Mouse (Mus musculus) kidney, embryonic 14.5 days (tissue): ENCODE measurements around the gene Vav2. TPM values are rescaled to one million over a fixed set of nuclear protein-coding genes. Genes with fewer than 3 reads are reported as not detected.

Experiments used
- ATAC-seq: fragments of 200-750 bp; cut with Nextera tagmentation; 2 replicates; pipeline ENCODE4 v1.8.0; 2017; ENCODE audit warnings: moderate number of reproducible peaks, mild to moderate bottlenecking, moderate TSS enrichment, moderate library complexity; ENCODE audit not compliant: low FRiP score, low TSS enrichment
- H3K27ac ChIP-seq: fragments of 300-500 bp; sonication (generic); 2 replicates; pipeline ENCODE4 v1.5.1; 2014; ENCODE audit warnings: low read depth, mild to moderate bottlenecking, low read length, moderate library complexity, mixed read lengths
- H3K27me3 ChIP-seq: fragments of 300-500 bp; sonication (generic); 2 replicates; pipeline ENCODE4 v1.6.1; 2014; ENCODE audit warnings: mild to moderate bottlenecking, low read length; ENCODE audit not compliant: control insufficient read depth, insufficient read depth
- H3K36me3 ChIP-seq: fragments of 300-500 bp; sonication (generic); 2 replicates; pipeline ENCODE4 v1.6.1; 2014; ENCODE audit warnings: low read length, mixed read lengths; ENCODE audit not compliant: control insufficient read depth, insufficient read depth
- H3K4me1 ChIP-seq: fragments of 300-500 bp; sonication (generic); 2 replicates; pipeline ENCODE4 v1.6.1; 2014; ENCODE audit warnings: low read length, mixed read lengths; ENCODE audit not compliant: control insufficient read depth, insufficient read depth
- H3K4me2 ChIP-seq: fragments of 300-500 bp; sonication (generic); replicated peaks from 2 replicates; pipeline ENCODE4 v1.6.1; 2014; ENCODE audit warnings: low read depth, mild to moderate bottlenecking, low read length
- H3K4me3 ChIP-seq: fragments of 300-500 bp; sonication (generic); 2 replicates; pipeline ENCODE4 v1.5.1; 2014; ENCODE audit warnings: mild to moderate bottlenecking, low read length
- H3K9ac ChIP-seq: fragments of 300-500 bp; sonication (generic); 2 replicates; pipeline ENCODE4 v1.6.1; 2014; ENCODE audit warnings: low read depth, mild to moderate bottlenecking, low read length, moderate library complexity
- H3K9me3 ChIP-seq: fragments of 300-500 bp; sonication (generic); 2 replicates; pipeline ENCODE4 v1.6.1; 2016; ENCODE audit warnings: low read length; ENCODE audit not compliant: control insufficient read depth
- WGBS: fragments of 180-500 bp; shearing (Covaris S2); extraction: QIAGEN DNeasy Blood & Tissue Kit; methylation state at CpG from one replicate; pipeline ENCODE4 v1.1.7; 2014; 5-methylcytosine and 5-hydroxymethylcytosine counted together
- polyA plus RNA-seq: library from polyadenylated mRNA; unstranded; fragments of >200 nt; fragmentation: Nextera tagmentation; extraction: Ambion mirVana; gene quantifications from 2 replicates; pipeline ENCODE4 v1.2.1, GENCODE M21; 2014

Vav2 gene
- polyA plus RNA-seq, 1 experiment from 2014 or later: 8.2 TPM

DNA sequence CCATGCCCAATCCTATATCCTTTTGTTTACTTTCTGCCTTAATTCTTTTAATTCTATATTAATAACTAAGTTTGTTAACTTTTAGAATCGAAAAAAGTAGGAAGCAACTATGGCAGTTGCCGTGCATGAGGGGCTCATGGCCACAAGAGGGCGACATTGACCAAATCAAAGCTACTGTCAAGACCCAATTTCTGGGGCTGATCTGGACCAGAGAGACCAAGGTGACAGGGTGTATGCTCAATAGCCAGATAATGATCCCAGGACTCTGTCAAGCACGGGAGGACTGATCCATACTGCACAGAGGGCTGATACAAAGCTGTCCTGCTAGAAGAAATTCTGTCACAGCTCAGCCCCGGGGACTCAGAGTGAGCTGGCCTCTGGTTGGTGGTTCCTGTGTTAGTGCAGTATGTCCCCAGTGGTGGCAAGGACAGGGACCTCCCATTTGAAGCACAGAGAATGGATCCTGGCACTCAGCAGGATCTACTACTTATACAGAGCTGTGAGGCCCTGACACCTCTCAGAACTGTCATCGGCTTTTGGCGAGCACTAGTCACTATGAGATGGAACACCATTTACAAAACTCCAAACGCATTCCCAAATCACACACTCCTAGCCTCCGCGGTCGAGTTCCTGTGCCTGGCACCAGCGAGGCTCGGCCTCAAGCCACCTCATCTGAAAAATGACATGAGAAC lies 145.8 kb downstream of the Vav2 start:
- Histone ChIP-seq H3K4me3 (no peak overlapping the region), H3K36me3 (peaks cover 17% of the 10 kb centered on the region; the same call in 1 of the 2 replicates), H3K4me1 (no peaks in the 10 kb centered on the region), H3K9ac (no peak overlapping the region), H3K27me3 (no peaks in the 10 kb centered on the region), H3K9me3 (no peaks in the 10 kb centered on the region), H3K4me2 (no peak overlapping the region), H3K27ac (no peak overlapping the region)
- no peak; the same call in 1 of the 2 replicates for ATAC-seq
- 67% methylated on average over 13 of the region's 13 CpGs for WGBS

GRCm38 (mm10) chr2:27278859-27279258 lies 148.0 kb downstream of the Vav2 start:
- H3K4me1 ChIP-seq: no peaks in the 10 kb centered on the region
- no peak overlapping the region for H3K4me2 ChIP-seq
- no peak overlapping the region for H3K9ac ChIP-seq
- no peaks in the 10 kb centered on the region for H3K9me3 ChIP-seq
- WGBS: 91% methylated on average over 7 of the region's 7 CpGs
- H3K36me3 ChIP-seq: peaks cover 26% of the 10 kb centered on the region
- no peaks in the 10 kb centered on the region for H3K27me3 ChIP-seq
- no peak overlapping the region for H3K27ac ChIP-seq
- no peak overlapping the region for H3K4me3 ChIP-seq
- ATAC-seq: no peak

- Histone ChIP-seq H3K9ac (peak overlapping the region; percentile 12; the same call in 1 of the 2 replicates), H3K27ac (no peak overlapping the region), H3K27me3 (no peaks in the 10 kb centered on the region), H3K4me1 (no peaks in the 10 kb centered on the region), H3K4me2 (no peak overlapping the region), H3K9me3 (no peaks in the 10 kb centered on the region), H3K36me3 (peaks cover 71% of the 10 kb centered on the region; the same call in 1 of the 2 replicates), H3K4me3 (no peak overlapping the region)
- ATAC-seq: no peak
- 78% methylated on average over 2 of the region's 2 CpGs for WGBS
Observed at GRCm38 (mm10) chr2:27268325-27268724, 158.5 kb downstream of the Vav2 start.

DNA sequence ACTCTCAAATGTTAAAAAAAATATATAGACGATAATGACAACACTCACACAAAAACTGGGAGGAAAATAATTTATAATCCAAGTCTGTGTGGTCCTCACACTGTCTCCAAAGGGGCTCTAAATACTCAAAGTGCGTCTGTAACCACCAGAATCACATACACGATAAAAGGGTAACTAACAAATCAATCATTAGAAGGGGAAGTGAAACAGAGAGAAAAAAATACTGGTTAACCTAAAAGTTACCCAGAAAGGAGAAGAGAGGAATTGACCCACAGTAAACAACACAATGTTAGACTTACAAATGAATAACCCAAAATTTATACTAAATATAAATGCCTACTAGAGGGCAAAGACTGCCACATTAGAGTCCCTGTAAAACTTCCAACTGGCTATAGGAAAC lies 161.0 kb downstream of the Vav2 start:
- H3K36me3 ChIP-seq: peaks cover 62% of the 10 kb centered on the region; the same call in 1 of the 2 replicates
- no peak overlapping the region for H3K4me3 ChIP-seq
- H3K9ac ChIP-seq: no peak overlapping the region
- H3K4me1 ChIP-seq: no peaks in the 10 kb centered on the region
- no peak overlapping the region for H3K4me2 ChIP-seq
- no peaks in the 10 kb centered on the region for H3K27me3 ChIP-seq
- no peaks in the 10 kb centered on the region for H3K9me3 ChIP-seq
- no peak for ATAC-seq
- WGBS: 64% methylated on average over 3 of the region's 3 CpGs
- H3K27ac ChIP-seq: no peak overlapping the region

DNA sequence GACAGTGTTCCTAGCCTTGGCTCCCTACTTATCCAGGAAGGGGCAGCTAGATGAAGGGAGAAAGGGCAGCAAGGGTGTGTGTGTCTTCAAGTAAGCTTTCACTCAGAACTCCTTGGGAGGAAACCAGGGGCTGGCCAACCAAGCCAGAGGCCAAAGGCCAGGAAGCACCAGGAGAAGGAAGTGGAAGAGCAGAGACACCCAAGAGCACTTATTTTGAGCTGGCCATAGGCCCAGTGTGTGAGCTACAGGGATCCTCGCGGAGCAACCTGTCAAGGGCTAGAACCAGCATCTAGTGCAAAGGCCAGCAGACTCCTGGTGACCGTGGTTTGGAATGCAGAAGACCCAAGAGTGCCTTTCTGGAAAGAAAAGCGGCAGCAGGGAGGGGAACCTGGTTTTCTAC lies 163.8 kb downstream of the Vav2 start:
- Histone ChIP-seq H3K4me1 (no peaks in the 10 kb centered on the region), H3K9ac (no peak overlapping the region), H3K4me2 (no peak overlapping the region), H3K36me3 (peaks cover 42% of the 10 kb centered on the region; the same call in 1 of the 2 replicates), H3K9me3 (no peaks in the 10 kb centered on the region; the same call in 1 of the 2 replicates), H3K4me3 (no peak overlapping the region), H3K27ac (no peak overlapping the region), H3K27me3 (no peaks in the 10 kb centered on the region)
- 83% methylated on average over 4 of the region's 4 CpGs for WGBS
- no peak for ATAC-seq

GRCm38 (mm10) chr2:27251434-27251833 lies 175.4 kb downstream of the Vav2 start:
- no peak for ATAC-seq
- H3K27me3 ChIP-seq: no peaks in the 10 kb centered on the region
- H3K9me3 ChIP-seq: no peaks in the 10 kb centered on the region
- H3K4me2 ChIP-seq: no peak overlapping the region
- no peak overlapping the region for H3K27ac ChIP-seq
- no peak overlapping the region for H3K9ac ChIP-seq
- H3K36me3 ChIP-seq: no peaks in the 10 kb centered on the region
- peaks cover 13% of the 10 kb centered on the region for H3K4me1 ChIP-seq
- no peak overlapping the region for H3K4me3 ChIP-seq

DNA sequence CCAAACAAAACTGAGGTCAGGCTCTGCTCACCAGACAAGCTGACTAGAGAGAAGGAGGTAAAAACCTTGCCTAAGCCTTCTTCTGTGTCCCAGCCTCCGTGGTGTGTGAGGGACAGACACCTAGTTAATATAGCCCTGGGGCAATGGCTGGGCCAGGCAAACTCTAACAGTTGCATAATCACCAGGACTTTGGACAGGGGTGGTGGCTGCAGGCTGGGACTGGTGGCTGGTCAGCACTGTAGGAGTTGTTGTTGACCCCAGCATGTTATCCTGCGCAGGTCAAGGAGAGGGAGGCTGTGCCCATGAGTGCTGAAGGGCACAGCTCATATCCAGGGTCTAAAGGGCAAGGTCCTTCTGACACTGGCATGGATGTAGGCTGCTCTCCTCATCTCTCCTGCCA lies 178.6 kb downstream of the Vav2 start, which contains the start of gene Sardh:
Sardh (minus strand) TSS at position 127 of the 400 bp plus-strand sequence.
- H3K4me2 ChIP-seq: peak within 1 kb of the TSS; percentile 41
- WGBS: 86% methylated on average over 2 of the region's 2 CpGs
- H3K27me3 ChIP-seq: no peaks in the 10 kb centered on the region
- H3K36me3 ChIP-seq: no peaks in the 10 kb centered on the region; the same call in 1 of the 2 replicates
- H3K27ac ChIP-seq: peak within 1 kb of the TSS; percentile 80
- no peaks in the 10 kb centered on the region for H3K9me3 ChIP-seq
- H3K4me1 ChIP-seq: peaks cover 25% of the 10 kb centered on the region
- no peak within 1 kb of the TSS for H3K9ac ChIP-seq
- no peak for ATAC-seq
- H3K4me3 ChIP-seq: no peak within 1 kb of the TSS

GRCm38 (mm10) chr2:27247487-27247863 lies 179.4 kb downstream of the Vav2 start:
- H3K9me3 ChIP-seq: no peaks in the 10 kb centered on the region
- ATAC-seq: no peak; the same call in 1 of the 2 replicates
- no peaks in the 10 kb centered on the region; the same call in 1 of the 2 replicates for H3K36me3 ChIP-seq
- H3K4me1 ChIP-seq: peaks cover 25% of the 10 kb centered on the region
- H3K4me2 ChIP-seq: 0 out of 2 replicates have a peak overlapping the region, but pooled peaks have one; percentile 3
- H3K27ac ChIP-seq: peak overlapping the region; percentile 80
- no peaks in the 10 kb centered on the region for H3K27me3 ChIP-seq
- WGBS: 33% methylated on average over 2 of the region's 2 CpGs
- H3K9ac ChIP-seq: no peak overlapping the region
- no peak overlapping the region for H3K4me3 ChIP-seq

DNA sequence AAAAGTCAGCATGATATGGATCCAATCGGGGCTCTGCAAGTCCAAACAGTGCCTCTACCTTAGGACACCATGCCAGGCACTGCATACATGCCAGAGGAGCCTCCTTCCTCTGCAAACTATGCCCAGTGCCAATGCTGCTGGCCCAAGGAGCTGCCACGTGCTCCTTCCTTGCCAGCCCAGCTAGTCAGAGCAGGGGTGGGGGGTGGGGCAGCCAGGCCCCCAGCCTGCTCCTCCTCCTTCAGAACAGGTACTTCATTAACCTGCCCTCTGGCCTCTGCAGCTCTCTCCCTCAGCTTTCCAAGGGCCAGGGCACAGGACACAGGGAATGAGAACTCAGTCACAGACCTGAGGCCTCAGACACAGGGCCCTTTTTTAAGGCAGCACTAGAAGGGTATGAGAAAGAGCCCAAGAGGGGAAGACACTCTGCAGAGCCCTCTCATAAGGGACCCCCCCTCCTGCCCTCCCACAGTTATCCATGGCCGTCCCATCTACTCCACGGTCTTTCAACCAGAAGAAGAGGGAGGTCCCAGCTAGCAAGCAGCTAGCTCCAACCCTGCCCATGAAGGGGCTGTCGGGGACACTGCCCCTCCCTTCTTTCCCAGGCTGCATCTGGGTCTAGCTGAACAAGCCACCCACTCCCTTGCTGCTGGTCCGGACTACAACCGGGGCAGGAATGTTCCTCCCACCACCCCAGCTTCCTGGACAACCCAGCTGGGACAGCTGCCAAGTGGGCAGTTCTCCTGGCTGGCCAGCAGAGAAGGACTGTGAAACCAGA lies 179.9 kb downstream of the Vav2 start:
- 19% methylated on average over 7 of the region's 7 CpGs for WGBS
- peak overlapping the region; percentile 80 for H3K27ac ChIP-seq

More for the DNA sequence above, 179.9 kb downstream of the Vav2 start:
- Histone ChIP-seq H3K4me1 (peaks cover 25% of the 10 kb centered on the region), H3K4me2 (peak overlapping the region; percentile 41), H3K9ac (peak overlapping the region; percentile 37), H3K27me3 (no peaks in the 10 kb centered on the region), H3K4me3 (peak overlapping the region; percentile 12), H3K9me3 (no peaks in the 10 kb centered on the region), H3K36me3 (no peaks in the 10 kb centered on the region; the same call in 1 of the 2 replicates)
- peak; percentile 93 for ATAC-seq
